Mouse (Mus musculus): ENCODE measurements around the gene Dad1.

Dad1 gene

DNA sequence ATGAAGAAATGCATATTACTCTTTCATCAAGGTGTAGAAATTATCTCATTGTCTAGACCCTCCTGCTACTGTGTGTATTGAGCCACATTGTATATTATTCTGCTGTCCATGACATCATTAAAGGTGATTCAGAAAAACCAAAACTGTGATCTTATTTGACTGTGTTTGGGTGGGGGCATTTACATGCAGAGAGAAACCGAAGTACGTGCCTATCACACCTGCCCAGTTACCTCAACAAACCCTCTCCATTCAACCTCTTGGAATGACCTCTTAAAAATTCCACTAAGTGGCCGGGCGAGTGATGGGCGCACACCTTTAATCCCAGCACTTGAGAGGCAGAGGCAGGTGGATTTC, 29.9 kb downstream of the Dad1 start:
- DNase-seq: no peak

DNA sequence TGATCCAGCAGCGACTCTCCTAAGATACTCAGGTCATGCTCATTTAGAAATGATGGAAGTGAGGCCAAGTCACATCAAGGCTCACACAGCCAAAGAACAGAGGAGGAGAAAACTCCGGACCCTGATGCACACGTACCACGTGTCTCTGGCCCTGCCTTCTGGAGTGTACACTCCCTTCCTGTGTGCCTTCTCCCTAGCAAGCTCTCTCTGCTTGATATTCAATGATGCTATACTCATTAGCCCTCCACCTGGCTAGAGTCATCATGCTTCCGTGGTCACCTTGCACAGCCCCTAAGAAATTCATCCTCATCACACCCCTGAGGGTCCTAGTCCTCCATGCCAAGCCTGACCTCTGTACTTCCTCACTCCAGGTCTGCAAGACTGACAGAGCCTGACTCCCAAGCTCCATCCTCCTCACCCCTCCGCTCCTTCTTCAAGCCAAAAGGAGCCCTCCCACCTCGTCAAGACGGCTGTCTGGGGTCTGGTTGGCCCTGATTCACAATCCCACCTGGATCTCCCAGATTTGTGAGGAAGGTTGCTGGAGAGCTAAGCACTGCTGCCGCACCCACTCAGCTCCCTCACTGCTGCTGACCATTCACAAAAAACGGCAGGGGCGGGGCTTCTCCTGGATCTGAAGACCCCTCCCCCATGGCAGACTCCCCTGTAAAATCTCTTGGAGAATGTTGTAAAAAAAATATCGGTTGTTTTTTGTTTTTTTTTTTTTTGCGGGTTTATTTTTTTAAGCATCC, 30.4 kb downstream of the Dad1 start:
- no peak for DNase-seq

DNA sequence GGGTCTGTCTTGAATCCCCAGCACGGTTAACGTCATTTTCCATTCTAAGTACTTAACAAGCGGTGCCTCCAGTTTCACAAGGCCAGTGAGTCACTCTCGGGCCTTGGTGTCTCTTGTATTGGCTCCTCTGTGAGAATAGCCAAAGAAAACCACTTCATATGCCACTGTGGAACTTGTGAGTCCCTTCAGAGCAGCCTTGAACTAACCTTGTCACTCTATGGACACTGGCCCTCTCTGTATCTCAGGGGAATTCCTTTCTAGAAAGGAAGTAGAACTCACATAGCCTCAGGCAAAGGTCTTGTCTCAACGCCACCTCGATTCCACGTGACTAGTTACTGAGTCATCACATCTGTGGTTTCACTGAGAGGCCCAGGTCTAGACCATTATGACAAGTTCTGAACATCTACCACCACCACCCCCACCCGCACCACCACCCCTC, 31.6 kb downstream of the Dad1 start:
- no peak for DNase-seq

DNA sequence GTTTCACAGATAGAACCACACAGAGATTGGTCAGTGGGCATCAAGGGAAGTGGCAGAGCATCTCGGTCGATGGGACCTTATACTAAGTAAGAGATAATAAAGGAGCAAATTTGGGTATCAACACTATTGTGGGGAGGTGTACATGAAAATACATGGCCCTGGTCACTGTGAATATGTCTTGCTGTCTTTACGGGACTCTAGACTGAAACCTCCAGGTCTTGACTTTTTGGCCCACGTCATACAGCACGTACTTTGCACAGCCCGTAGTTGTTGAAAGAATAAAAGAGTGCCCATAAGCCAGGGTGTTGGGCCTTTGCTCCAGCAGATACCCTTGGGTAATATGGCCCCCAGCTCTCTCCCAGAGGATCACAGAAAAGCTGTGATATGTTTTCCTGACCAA, 32.3 kb downstream of the Dad1 start:
- DNase-seq: no peak

DNA sequence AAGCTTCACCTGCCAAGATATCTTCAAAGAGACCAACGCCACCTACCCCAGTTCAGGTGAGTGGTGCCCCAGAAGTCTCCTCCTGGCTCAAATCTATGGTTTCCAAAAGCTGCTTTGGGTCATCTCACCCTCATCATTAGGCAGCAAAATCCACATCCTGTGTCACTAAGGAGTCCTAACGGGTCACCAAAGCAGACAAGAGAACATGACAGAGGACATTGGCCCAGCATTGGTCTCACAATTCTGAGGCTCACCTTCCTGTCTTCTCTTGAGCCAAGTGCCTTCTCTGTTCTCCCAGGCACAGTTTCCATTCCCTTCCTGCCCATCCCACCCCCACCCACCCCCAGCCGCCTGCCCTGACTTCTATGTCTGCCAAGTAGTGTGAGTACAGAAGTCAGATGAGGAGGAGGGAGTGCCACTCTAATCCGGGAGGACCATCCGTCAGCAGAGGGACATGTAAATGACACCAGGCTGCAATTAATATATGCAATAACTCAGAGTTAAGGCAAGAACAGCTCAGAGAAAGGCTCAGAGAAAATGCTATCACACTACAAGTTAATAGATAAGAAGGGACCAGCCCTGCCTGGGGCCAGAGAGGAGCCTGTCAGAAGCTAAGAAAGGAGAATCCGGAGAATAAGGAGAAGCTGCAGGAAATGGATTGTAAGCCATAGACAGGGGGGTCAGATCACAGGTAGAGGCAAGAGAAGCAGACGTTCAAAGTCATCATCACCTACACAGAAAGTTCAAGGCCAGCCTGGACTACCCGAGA, 33.0 kb downstream of the Dad1 start:
- DNase-seq: no peak

DNA sequence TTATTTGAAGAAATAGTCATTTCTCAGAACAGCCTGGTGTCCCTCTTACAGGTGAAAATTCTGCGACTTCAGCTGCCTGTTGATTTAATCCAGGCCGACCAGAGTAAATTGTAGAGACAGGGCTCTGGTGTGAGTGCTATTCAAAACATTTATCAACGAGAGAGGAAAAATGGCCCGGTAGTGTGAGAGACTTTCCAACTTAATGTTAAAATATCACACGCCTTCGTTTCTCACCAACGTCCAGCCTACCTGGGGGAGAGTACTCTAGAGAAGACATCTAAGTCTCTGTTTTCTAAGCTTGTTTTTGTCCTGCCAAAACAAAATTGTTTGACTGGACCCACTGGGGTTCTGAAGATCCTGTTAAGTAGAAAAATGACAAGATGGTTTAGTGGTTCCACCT, 34.1 kb downstream of the Dad1 start:
- DNase-seq: no peak

DNA sequence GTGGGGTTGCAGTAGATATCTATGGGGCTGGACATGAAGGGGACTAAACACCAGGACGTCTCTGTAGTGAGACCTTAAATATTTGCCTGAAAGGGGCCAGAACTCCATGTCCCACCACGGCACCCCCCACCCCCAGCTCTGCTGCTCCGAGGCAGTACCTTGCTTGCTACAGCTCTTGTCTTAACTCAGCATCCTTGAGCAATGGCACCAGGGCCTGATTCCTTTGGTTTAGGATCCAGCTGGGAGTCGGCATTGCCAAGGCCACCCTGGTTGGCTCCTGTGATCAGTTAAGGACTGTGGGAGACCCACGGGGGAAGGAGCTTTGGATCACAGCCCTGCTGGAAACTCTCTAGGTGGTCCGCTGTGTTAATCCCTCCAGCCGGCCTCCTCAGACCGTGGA, 34.6 kb downstream of the Dad1 start:
- no peak for DNase-seq

DNA sequence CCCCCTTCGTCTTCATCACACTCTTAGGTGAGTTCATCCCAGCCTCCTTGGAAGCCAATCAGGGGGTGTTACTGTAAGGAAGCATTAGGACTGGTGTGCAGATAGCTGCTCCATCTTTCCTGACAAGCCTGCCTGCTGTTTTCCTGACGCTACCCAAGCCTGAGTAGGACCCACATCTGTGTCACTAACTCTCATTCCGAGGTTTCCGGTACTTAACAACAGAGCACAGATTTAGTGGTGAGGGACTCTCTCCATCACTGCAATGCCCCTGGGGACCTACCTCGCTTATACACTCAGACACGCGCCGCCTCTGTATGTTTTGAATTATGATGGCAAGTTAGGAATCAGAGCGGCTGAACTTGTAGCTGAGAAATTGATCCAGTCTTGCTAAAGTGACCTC, 35.2 kb downstream of the Dad1 start:
- DNase-seq: no peak

DNA sequence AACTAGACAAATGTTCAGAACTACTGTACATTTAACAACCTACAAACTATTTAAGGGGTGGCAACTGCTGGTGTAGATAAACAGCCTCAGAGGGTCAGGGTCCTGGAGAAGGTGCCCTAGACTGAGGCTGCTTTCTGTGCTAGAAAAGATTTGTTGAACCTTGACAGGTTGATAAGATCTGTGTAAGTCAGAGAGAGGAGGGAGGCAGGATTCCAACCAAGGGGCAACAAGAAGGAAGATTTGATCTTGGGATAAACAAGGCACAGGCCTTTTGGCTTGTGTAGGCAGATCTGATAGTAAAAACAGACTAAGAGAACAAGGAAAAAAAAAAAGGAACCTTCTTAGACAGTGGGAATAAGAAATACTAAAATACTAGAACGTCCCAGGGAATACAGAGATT, 35.7 kb downstream of the Dad1 start:
- DNase-seq: no peak

DNA sequence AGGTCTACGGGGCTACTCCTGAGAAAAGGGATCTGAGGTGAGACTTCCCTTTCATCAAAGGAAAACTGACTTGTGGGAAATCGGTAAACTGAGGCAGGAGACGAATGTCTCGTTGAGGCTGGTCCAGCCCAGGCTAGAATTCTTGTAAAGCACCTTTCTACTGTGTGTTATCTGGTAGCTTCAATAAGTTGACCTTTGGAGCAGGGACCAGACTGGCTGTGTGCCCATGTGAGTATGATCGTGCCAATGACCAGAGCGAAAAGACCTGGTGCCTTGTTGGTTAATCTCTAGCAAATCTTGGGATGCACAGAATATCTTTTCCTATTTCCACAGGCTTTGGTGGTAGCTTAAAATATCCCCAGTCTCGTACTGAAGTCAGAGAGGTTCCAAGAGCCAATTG, 37.8 kb downstream of the Dad1 start:
- DNase-seq: no peak

DNA sequence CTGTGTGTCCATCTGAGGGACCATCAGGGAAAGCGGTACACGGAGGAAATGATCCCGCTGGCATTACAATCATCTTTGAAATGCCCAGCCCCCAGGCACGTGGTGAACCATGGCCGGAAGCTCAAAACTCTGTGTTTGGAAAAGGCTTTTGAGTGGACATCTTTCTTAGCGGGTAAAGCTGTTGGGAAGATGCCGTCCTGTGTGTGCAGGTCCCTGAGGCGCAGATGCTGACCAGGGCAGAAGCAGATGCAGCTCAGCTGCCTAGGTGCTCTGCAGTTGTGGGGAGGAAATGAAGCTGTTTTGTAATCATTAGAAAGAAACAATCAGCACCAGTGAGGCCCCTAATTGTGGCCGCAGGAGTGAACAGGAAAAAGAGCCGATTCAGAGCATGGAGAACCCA, 39.0 kb downstream of the Dad1 start:
- DNase-seq: no peak

DNA sequence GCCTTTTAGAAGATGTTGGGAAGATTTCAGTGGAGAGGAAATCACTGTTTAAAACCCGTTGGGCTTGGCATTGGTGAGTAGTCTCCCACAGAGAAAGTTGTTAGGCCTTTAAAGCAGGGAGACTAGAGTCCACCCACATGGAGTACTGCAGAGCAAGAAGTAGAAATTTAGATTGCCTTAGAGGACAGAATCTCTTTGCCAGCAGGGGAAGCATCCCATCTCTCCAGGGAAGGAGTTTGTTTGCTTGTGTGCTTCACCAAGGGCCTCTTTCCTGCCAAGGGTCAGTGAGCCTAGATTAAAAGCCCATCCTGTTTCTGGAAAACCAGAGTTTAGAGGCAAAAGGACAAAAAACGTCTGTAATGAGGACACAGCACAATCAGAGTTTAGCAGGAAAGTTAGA, 39.4 kb downstream of the Dad1 start:
- no peak for DNase-seq

DNA sequence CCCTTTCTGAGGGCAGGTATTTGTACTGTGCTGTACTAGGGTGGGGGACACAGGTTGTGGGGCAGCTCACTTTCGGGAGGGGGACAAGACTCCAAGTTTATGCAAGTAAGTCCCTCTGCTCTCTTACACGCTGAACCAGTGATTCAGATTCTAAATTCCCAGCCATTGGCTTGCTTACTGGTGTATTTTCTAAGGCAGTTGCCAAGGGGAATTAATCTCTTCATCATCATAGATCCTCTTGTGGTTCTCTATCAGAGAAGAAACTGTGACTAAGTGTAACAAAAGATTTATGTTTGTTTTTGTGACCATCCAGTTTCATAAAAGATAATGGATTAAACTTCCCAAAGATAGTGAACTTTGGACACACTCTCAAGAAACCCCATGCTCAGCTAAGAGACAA, 40.2 kb downstream of the Dad1 start:
- no peak for DNase-seq

DNA sequence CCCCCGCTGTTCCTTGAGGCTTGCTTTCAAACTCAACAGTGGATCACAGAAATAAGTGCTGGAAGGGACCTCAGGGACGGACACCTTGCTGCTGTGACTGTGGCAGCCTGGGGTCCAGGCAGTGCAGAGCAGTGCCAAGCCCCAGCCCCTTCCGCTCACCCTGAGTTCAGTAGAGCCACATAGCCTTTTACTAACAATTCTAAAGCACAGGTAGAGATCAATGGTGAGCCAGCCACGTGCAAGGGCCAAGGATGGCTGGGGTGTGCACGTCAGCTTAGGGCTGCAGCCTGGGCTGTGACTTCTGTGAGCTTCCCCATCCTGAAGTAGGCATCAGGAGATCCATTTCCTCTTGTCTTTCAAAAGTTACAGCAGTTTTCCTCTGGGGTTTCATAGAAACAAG, 42.1 kb downstream of the Dad1 start:
- DNase-seq: no peak

DNA sequence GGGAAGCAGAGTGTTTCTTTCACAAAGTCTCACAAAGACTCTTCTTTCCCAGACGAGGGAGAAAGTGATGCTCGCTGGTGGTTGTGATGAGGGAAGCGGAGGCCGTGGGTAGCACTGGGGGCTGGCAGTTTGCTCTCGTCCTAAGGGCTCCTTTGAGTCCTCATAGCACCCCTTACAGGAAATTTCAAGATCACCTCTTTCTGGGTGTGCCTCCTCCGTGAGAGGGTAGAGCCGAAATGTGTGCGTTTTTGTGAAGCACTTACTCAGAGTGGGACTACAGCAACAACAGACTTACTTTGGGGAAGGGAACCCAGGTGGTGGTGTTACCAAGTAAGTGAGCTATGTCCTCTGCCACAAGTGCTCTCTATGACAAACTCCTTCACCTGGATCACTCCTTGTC, 42.7 kb downstream of the Dad1 start:
- DNase-seq: no peak

DNA sequence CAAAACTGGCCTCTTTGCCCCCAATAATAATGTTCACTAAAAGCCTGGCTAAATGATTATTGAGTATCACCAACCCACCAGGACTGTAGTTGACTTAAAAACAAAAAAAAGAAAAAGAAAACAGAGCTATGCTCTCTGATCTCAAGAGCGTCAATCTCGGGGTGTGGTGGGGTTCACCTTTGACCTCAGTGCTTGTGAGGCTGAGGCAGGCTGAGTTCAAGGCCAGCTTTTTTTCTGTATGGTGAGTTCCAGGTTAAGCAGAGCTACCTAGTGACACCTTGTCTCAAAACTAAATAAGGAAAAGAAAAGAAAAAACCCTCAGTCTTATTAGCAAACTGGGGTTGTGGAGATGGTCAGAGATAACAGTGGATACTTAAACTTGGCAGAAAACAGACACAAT, 43.5 kb downstream of the Dad1 start:
- no peak for DNase-seq

DNA sequence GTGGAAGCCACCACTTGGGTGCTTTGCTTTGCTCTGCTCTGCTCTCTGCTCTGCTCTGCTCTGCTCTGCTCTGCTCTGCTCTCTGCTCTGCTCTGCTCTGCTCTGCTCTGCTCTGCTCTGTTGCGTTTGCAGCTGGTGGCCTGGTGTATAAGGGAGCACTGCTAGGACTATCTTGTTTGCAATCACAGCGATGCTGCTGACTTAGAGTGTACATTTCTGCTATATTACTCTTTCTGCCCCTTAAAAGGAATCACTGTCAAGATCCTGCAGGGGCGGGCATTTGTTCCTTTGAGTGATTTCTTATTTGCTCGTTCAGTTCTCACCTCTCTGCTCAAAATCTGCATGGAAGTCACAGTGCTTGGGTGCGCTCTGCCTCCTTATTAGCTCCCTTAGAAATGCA, 44.0 kb downstream of the Dad1 start:
- no peak for DNase-seq

DNA sequence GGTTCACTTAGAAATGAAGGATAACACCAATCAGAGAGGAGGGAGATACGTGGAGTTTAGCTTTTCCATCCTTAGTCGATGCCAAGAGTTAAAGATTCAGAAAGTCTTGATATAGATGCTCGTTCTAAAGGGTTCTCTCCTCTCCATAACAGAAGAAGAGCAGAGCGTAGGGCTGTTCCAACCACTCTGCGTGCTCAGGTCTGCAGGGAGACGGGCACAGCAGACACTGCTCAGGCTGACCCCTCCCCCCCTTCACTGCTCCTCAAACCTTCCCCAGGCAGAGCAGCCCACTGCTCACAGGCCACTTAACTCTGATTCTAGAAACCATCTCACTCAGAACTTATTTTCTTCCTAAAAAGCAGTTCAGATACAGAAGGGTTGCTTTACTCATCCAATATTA, 45.2 kb downstream of the Dad1 start:
- DNase-seq: no peak

DNA sequence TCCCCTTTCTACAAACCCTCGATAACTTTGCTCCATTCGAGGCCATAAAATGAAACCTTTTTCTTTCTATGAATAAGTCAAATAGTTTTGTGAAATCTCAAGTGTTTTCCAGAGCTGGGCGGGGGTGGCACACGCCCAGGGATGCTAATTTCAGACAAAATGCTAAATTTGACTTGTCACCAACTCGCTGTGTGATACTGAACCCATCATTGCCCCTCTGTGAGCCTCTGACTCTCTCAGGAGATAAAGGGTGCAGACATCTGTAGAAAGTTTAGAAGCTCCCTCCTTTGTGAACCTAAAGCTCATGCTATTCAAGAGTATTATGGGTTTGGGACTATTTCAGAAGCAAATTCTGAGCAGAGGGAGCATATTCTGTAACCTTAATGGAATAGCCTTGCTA, 46.0 kb downstream of the Dad1 start:
- DNase-seq: no peak

DNA sequence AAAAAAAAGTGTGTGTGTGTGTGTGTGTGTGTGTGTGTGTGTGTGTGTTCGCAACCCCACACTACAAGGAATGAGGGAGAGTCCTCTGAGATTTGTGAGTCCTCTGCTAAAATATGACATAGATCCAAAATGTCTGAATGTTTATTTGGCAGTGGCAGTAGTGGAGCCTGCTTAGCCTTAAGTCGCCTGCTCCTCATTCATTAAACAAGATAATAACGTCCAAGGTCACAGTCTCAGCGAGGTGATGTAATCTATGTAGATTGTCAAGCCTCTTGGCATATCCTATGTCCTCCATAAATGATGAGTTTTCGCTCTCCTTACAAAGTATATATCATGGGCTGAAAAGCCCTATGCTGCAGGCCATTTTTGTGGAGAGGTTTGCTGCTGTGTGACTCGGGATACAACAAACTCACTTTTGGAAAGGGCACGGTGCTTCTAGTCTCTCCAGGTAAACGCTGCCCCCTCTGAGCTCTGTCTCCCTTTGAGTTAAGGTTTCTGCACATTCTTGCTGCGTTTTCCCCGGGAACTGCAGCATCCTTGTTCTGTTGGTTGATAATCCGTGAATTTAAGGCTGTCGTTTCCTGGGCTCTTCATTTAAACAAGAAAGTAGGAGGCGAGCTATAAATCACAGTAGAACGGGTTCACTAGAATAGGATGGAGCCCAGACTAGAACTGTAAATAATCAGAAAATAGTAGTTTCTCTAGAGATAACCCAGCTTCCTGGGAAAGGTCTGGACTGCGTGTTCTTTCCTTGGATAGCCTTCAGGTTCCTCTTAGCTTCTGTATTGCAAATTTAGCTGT, 47.0 kb downstream of the Dad1 start:
- no peak for DNase-seq

DNA sequence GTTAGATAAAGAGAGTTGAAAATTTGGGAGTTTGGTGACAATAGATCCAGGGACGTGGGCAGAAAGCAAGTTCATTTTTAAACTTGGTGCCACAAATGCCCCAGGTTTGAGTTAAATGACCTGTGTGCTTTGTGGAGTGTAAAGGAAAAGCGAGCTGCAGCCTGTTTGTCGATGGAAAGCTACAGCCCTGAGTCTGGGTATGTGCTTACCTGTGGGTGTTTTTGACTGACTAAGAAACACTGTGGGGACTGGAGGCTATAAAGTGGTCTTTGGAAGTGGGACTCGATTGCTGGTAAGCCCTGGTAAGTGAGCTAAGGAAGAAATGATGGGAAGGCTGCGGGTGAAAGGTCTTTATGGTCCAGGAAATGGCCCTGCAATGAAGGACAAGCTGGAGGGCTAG, 47.6 kb downstream of the Dad1 start:
- no peak for DNase-seq

DNA sequence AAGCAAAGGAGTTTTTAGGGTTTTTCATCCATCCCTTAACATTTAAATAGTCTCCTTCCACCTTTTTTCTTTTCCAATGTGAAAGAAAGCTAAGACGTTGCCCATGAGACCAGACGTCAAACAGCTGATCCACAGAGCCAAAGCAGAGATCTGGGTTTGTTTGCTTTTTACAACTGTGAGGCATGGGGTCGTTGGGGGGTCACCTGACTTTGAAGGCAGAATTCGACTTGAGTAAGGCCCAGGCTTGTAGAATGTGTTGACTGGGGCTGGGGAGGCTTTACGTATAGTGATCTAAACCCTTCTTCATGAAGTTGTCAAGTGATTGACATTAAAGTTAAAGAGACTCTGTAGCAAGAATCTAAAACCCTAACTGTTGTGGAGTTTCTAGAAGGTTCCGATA, 48.0 kb downstream of the Dad1 start:
- no peak for DNase-seq

DNA sequence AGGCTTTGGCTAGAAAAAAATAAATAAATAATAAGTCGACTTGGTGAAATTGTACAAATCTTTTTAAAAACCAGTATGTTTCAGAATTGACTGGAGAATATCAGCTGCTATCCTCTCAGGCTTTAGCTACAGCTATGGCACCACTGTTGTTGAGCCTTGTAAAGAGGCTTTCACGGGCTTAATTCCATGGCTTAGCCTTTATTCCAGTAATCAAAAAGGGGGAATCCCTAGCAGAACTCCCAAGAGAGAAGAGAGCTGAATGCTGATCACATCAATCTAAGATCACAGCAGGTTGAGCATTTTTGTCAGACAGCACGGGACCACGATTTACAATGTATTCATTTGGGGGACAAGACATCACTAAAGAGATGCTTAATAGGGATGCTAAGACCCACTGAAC, 49.1 kb downstream of the Dad1 start:
- DNase-seq: no peak

DNA sequence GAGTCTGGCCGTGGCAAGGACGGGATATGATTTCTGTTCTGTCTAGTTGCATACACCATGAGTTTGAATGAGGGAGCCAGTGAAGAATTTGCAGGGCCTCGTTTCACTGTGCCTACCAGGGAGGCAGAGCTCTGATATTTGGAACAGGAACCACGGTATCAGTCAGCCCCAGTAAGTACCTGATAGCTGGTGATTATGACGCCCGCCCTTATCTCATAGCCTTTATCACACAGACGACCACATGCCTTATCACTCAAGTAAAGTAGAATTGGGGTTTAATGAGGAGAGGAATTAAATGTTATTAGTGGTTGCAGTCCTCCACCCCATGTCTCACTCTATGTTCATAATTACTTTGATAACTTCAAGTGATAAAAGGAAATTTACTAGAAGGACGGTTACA, 49.6 kb downstream of the Dad1 start:
- no peak for DNase-seq

Data from cerebellum, adult 11-12 months (tissue).